Mouse (Mus musculus): ENCODE measurements around the gene Snx12.
"Not testable (repeated sequence)": the region's sequence is repeated elsewhere in the genome, so short reads cannot be mapped to it uniquely, and the experiment has no call there.

Snx12 gene

GRCm38 (mm10) chrX:101131992-101132791 is 90.2 kb downstream of the Snx12 start:
- DNase-seq (ENCODE audit: low spot score), result no peak

GRCm38 (mm10) chrX:101131001-101131400 is 91.4 kb downstream of the Snx12 start:
- DNase-seq (ENCODE audit: low spot score), result peak; percentile 77

GRCm38 (mm10) chrX:101128559-101128958 is 93.8 kb downstream of the Snx12 start:
- no peak for DNase-seq (ENCODE audit: low spot score)

- DNase-seq (ENCODE audit: low spot score), result no peak
Observed at GRCm38 (mm10) chrX:101126977-101127376, 95.4 kb downstream of the Snx12 start.

GRCm38 (mm10) chrX:101126474-101126955 is 95.8 kb downstream of the Snx12 start:
- DNase-seq (ENCODE audit: low spot score), result no peak

- no peak for DNase-seq (ENCODE audit: low spot score)
Observed at GRCm38 (mm10) chrX:101120546-101120945, 101.8 kb downstream of the Snx12 start.

GRCm38 (mm10) chrX:101085920-101086319 is 136.4 kb downstream of the Snx12 start, which contains the start of gene Slc7a3:
Gene Slc7a3, minus strand, starts transcription at chrX:101086020.
- DNase-seq (ENCODE audit: low spot score), result no peak

GRCm38 (mm10) chrX:101085211-101085610 is 137.2 kb downstream of the Snx12 start:
- not testable (repeated sequence) for DNase-seq (ENCODE audit: low spot score)

GRCm38 (mm10) chrX:101084192-101084591 is 138.2 kb downstream of the Snx12 start:
- DNase-seq (ENCODE audit: low spot score), result no peak

- DNase-seq (ENCODE audit: low spot score), result no peak
Observed at GRCm38 (mm10) chrX:101065245-101065644, 157.1 kb downstream of the Snx12 start.

GRCm38 (mm10) chrX:101063503-101063902 is 158.9 kb downstream of the Snx12 start:
- DNase-seq (ENCODE audit: low spot score), result no peak

GRCm38 (mm10) chrX:101059541-101059940 is 162.8 kb downstream of the Snx12 start, which contains the start of gene Tex11:
Gene Tex11, minus strand, starts transcription at chrX:101059667.
- DNase-seq (ENCODE audit: low spot score), result peak; percentile 38
